Mouse (Mus musculus): ENCODE measurements around the gene Tmem198b.

Gene Tmem198b

DNA sequence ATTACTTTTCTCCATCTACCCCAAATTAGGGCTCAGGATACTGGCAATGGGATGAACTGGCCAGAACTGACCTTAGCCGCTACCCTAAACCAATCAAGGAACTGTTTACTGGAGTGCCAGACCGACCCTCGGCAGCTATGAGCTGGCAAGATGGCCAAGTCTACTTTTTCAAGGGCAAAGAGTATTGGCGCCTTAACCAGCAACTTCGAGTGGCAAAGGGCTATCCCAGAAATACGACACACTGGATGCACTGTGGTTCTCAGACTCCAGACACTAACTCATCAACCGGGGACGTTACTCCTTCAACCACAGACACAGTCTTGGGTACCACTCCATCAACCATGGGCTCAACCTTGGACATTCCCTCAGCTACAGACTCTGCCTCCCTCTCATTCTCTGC is 5.5 kb downstream of the Tmem198b start:
- DNase-seq: no peak

DNA sequence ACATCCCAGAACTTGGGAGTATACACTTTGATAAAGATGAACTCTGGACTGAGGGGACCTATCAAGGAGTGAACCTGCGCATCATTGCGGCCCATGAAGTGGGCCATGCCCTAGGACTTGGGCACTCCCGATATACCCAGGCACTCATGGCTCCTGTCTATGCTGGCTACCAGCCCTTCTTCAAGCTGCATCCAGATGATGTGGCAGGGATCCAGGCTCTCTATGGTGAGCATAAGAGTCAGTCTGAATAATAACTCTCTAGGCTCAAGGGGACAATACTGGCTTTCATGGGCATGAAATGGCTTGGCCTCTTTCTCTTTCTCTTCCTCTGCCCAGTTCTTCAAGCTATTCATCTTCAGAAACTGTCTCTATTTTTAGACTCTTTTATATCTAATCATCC is 8.6 kb downstream of the Tmem198b start:
- DNase-seq: no peak

DNA sequence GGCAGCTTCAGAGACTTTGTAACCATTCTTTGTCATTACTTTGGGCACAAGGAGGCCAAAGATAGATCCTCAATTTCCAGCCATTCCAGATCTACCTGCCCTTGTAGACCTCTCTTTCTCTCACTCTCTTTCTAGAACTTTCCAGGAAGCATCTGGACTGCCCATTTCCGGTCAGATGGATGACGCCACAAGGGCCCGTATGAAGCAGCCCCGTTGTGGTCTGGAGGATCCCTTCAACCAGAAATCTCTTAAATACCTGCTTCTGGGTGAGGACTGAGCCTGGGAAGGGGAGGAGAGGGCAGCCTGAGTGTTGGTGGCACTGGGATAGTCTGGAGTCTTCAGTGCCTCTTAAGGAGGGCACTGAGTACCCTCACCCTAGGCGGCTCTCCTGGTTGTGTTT is 9.8 kb downstream of the Tmem198b start:
- no peak for DNase-seq

DNA sequence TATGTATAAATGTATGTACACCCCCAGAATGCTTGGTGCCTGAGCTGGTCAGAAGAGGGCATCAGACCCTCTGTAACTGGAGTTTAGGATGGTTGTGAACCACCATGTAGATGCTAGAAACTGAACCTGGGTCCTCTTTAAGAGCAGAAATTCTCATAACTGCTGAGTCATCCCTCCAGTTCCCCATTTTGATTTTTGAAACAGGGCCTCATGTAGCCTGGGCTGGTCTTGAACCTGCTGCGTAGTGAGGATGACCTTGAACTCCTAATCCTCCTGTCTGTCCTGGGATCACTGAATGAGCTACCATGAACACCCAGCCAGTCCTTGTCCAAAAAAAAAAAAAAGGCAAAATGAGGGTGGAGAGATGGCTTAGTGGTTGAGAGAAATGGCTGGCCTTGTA is 10.9 kb downstream of the Tmem198b start:
- no peak for DNase-seq

DNA sequence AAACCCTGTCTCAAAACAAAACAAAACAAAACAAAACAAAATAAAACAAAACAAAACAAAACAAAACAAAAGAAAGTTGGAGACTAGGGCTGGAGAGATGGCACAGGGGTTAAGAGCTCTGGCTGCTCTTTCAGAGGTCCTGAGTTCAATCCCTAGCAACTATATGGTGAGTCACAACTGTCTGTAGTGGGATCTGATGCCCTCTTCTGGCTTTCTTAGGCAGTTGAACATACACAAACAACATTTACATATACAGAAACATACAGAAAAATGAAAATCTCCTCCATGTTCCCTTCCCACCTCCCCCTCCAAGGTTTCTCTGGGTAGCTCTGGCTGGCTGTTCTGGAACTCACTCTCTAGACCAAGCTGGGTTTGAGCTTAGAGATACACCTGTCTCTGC is 12.1 kb downstream of the Tmem198b start:
- no peak for DNase-seq

DNA sequence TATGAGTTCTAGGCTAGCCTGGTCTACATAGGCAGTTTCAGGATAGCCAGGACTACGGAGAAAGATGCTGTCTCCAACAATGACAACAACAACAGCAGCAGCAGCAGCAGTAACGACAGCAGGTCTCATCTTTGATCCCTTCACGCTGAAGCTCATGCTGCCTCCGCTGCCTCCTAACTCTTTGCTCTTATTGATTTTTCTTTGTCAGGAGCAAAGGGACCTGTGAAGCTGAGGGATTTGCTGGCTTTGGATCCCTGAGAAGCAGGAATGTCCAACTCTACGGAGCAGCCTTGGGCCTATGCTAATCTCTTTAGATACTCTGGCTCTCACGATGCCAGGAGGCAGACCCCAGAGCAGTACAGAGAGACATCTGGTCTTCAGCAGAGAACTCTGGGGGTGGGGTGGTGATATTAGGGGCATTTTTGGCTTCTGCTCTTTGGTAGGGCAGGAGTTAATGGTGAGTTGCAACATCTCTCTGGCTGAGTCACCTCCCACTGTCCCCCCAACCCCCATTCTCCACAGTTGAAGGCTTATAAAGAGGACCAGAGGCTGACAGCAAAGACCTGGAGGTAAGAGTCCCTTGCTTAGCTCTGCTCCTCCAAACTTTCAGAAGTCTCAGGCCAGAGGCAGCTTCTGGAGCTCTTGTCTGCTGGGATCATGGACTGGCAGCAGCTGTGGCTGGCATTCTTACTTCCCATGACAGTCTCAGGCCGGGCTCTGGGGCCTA is 13.6 kb downstream of the Tmem198b start, which contains the start of gene Mmp19:
Mmp19 (plus strand) TSS at position 513 of the 727 bp plus-strand sequence.
- DNase-seq: no peak

DNA sequence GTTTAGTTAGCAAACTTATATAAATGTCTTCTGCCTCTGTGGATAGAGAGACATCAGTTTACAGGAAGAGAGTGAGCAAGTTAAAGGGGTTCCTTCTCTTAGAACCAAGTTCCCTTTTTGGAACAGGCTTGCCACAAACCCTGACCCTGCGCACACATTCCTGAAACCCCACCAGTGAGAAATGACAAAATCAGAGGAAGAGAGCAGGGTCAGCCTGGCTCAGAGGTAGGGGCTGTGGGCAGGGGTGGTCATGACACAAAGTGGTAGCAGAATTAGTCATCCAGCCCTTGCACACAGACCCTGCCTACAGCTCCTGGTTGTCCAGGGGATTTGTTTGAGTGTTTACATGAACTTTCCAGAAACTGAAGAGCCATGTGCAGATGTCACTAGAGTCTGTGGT is 24.0 kb downstream of the Tmem198b start:
- no peak for DNase-seq

DNA sequence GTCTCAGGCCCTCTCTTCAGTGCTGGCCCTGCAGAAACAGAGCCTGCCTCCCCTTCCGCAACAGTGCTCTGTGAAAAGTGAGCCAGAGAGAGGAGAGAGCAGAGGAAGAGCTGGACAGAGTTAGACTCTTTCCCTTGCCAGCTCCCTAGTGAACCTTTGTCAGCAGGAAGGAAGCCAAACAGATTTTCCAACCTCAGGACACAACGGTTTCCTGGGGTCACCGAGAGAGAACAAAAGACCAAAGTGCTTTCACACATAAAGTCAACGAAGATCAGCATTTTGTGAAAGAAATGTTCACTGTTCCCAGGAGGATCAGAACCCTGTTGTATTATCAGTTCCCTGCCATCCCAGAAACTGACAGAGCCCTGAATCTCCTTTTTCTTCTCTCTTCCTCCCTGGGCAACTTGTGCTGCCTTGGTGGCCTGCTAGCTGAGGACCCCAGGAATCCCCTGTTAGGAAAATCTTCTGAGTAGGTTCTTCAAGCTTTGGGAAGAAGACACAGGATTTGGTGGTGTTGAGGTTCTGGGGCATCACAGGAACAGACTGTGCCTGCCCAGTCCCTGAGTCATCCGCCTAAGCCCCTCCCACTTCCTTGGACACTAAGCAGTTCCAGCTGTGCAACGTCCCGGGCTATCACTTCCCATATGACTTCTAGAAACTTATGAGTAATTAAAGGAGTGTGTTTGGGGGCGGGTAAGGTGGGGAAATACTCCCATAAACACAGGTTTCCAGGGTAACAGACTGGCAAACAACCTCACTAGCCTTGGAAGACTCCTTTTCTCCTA is 25.0 kb downstream of the Tmem198b start:
- peak in 1 of 2 experiments; percentile 23 for DNase-seq

DNA sequence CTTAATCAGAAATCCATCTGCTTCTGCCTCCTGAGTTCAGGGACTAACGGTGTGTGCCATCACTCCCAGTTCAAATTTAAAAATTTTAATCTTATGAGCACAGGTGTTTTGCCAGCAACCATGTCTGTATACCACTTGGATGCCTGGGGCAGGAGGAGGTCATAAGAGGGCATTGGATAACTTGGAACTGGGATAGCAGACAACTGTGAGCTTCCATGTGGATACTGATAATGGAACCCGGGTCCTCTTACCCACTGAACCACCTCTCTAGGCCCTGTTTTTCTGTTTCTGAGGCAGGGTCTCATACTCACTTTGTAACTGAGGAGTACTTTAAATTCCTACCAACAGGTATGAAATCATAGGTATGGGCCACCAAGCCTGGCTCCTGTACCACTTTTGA is 25.7 kb downstream of the Tmem198b start:
- no peak for DNase-seq

DNA sequence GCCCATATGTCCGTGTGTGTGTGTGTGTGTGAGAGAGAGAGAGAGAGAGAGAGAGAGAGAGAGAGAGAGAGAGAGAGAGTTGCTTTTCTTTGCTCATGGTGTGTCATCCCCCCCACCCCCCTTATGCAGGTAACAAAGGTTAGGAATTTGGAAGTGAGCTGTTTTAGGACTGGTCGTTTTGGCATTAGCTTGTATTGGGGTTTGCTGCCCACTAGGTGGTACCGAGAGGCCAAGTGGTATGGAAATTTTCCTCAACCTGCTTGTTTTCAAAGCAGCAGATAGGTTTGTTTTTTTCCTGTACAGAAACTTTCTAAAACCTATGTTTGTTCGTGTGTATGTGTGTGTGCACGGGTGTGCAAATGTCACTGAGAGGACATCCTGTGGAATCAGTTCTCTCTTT is 30.5 kb downstream of the Tmem198b start:
- DNase-seq: no peak

DNA sequence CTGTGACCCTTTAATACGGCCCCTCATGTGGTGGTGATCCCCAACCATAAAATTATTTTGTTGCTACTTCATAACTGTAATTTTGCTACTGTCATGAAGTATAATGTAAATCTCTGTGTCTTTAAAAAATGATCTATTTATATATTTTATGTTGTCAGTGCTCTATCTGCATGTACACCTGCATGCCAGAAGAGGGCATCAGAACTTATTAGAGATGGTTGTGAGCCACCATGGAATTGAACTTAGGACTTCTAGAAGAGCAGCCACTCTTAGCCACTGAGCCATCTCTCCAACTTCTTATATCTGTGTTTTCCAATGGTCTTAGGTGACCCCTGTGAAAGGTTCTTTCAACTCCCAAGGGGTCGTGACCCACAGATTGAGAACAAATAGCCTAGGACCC is 31.3 kb downstream of the Tmem198b start:
- no peak for DNase-seq
